Mouse (Mus musculus): ENCODE results near the gene Nrl.

GRCm38 (mm10) chr14:55509540-55509939 lies 15.2 kb downstream of the Nrl start:
- TF ChIP-seq CTCF (IDR thresholded peaks at IDR 0.05; ENCODE audit: control insufficient read depth, insufficient read depth, insufficient read length) (no peak), CEBPB (IDR thresholded peaks at IDR 0.05; ENCODE audit: low read depth) (no peak), MAX (IDR thresholded peaks at IDR 0.05) (no peak), MYOG (IDR thresholded peaks at IDR 0.05; ENCODE audit: control insufficient read depth, extremely low read depth, insufficient read length) (no peak), USF1 (IDR thresholded peaks at IDR 0.05; ENCODE audit: low read depth) (no peak), FOSL1 (IDR thresholded peaks at IDR 0.05; ENCODE audit: insufficient read depth, low read length, poor library complexity, severe bottlenecking) (no peak)

Measured in C2C12 (cell line).